Mouse (Mus musculus) embryonic facial prominence, embryonic 12.5 days (tissue): ENCODE data around the gene 4632433K11Rik. TPM values are rescaled to one million over a fixed set of nuclear protein-coding genes. Genes with fewer than 3 reads are reported as not detected.

Experiments
- ATAC-seq: fragments of 200-750 bp; cut with Nextera tagmentation; 2 replicates; pipeline ENCODE4 v1.8.0; 2017; ENCODE audit not compliant: insufficient number of reproducible peaks, insufficient read depth, low FRiP score, low TSS enrichment
- H3K27ac ChIP-seq: fragments of 300-500 bp; sonication (generic); 2 replicates; pipeline ENCODE4 v1.5.1; 2016; ENCODE audit warnings: mild to moderate bottlenecking
- H3K27me3 ChIP-seq: fragments of 300-500 bp; sonication (generic); 2 replicates; pipeline ENCODE4 v1.6.1; 2016; ENCODE audit warnings: mild to moderate bottlenecking, moderate library complexity
- H3K36me3 ChIP-seq: fragments of 300-500 bp; sonication (generic); 2 replicates; pipeline ENCODE4 v1.6.1; 2016; ENCODE audit warnings: mild to moderate bottlenecking
- H3K4me1 ChIP-seq: fragments of 300-500 bp; sonication (generic); 2 replicates; pipeline ENCODE4 v1.6.1; 2016
- H3K4me2 ChIP-seq: fragments of 300-500 bp; sonication (generic); replicated peaks from 2 replicates; pipeline ENCODE4 v1.6.1; 2016; ENCODE audit warnings: mild to moderate bottlenecking, moderate library complexity
- H3K4me3 ChIP-seq: fragments of 300-500 bp; sonication (generic); 2 replicates; pipeline ENCODE4 v1.5.1; 2016; ENCODE audit warnings: mild to moderate bottlenecking
- H3K9ac ChIP-seq: fragments of 300-500 bp; sonication (generic); 2 replicates; pipeline ENCODE4 v1.6.1; 2016; ENCODE audit warnings: mild to moderate bottlenecking, moderate library complexity
- H3K9me3 ChIP-seq: fragments of 300-500 bp; sonication (generic); 2 replicates; pipeline ENCODE4 v1.6.1; 2016; ENCODE audit warnings: mild to moderate bottlenecking, moderate library complexity
- WGBS: fragments of 180-500 bp; shearing (Covaris S2); methylation state at CpG from one replicate; pipeline ENCODE4 v1.1.7; 2016; 5-methylcytosine and 5-hydroxymethylcytosine counted together
- polyA plus RNA-seq: library from polyadenylated mRNA; unstranded; fragments of >200 nt; fragmentation: Nextera tagmentation; extraction: Ambion mirVana; gene quantifications from 2 replicates; pipeline ENCODE4 v1.2.1, GENCODE M21; 2016

The 4632433K11Rik gene
- polyA plus RNA-seq, 1 experiment from 2014 or later = not detected

- Histone ChIP-seq H3K27ac (peak overlapping the region; percentile 98), H3K4me1 (peaks cover 7% of the 10 kb centered on the region), H3K36me3 (peaks cover 37% of the 10 kb centered on the region), H3K9me3 (no peaks in the 10 kb centered on the region), H3K27me3 (no peaks in the 10 kb centered on the region), H3K4me3 (peak overlapping the region; percentile 87), H3K4me2 (peak overlapping the region; percentile 82), H3K9ac (peak overlapping the region; percentile 92)
- no peak for ATAC-seq
- 49% methylated on average over 5 of the region's 5 CpGs for WGBS
Observed at GRCm38 (mm10) chr7:5021197-5021596, 12.7 kb upstream of the 4632433K11Rik start.

- ATAC-seq = no peak
- H3K36me3 ChIP-seq = peaks cover 92% of the 10 kb centered on the region
- H3K9ac ChIP-seq = no peak overlapping the region
- no peak overlapping the region for H3K27ac ChIP-seq
- H3K4me2 ChIP-seq = no peak overlapping the region
- H3K9me3 ChIP-seq = peaks cover 49% of the 10 kb centered on the region
- WGBS = 95% methylated on average over 22 of the region's 22 CpGs
- no peaks in the 10 kb centered on the region for H3K27me3 ChIP-seq
- H3K4me1 ChIP-seq = no peaks in the 10 kb centered on the region
- H3K4me3 ChIP-seq = no peak overlapping the region
Observed at GRCm38 (mm10) chr7:5029543-5029942, 4.4 kb upstream of the 4632433K11Rik start.

GRCm38 (mm10) chr7:5029946-5030345, 4.0 kb upstream of the 4632433K11Rik start:
- Histone ChIP-seq H3K4me1 (no peaks in the 10 kb centered on the region), H3K36me3 (peaks cover 92% of the 10 kb centered on the region), H3K27me3 (no peaks in the 10 kb centered on the region), H3K4me2 (no peak overlapping the region), H3K9me3 (peaks cover 49% of the 10 kb centered on the region), H3K9ac (no peak overlapping the region), H3K4me3 (peak overlapping the region; percentile 5; the same call in 1 of the 2 replicates), H3K27ac (no peak overlapping the region)
- ATAC-seq = no peak
- 92% methylated on average over 21 of the region's 21 CpGs for WGBS

- peak overlapping the region; percentile 5; the same call in 1 of the 2 replicates for H3K4me3 ChIP-seq
- no peaks in the 10 kb centered on the region for H3K27me3 ChIP-seq
- no peak for ATAC-seq
- H3K9ac ChIP-seq = no peak overlapping the region
- H3K4me2 ChIP-seq = no peak overlapping the region
- no peak overlapping the region for H3K27ac ChIP-seq
- H3K9me3 ChIP-seq = peaks cover 54% of the 10 kb centered on the region
- no peaks in the 10 kb centered on the region for H3K4me1 ChIP-seq
- 86% methylated on average over 63 of the region's 63 CpGs for WGBS
- peaks cover 96% of the 10 kb centered on the region for H3K36me3 ChIP-seq
Observed at GRCm38 (mm10) chr7:5030554-5031275, 3.2 kb upstream of the 4632433K11Rik start.

GRCm38 (mm10) chr7:5031496-5031895, 2.4 kb upstream of the 4632433K11Rik start:
- H3K9me3 ChIP-seq = peaks cover 59% of the 10 kb centered on the region

GRCm38 (mm10) chr7:5035628-5036027, 1.7 kb downstream of the 4632433K11Rik start:
- Histone ChIP-seq H3K36me3 (peaks cover 61% of the 10 kb centered on the region), H3K9me3 (peaks cover 38% of the 10 kb centered on the region), H3K9ac (no peak overlapping the region), H3K27me3 (no peaks in the 10 kb centered on the region), H3K27ac (no peak overlapping the region), H3K4me1 (peaks cover 6% of the 10 kb centered on the region; the same call in 1 of the 2 replicates), H3K4me2 (no peak overlapping the region), H3K4me3 (no peak overlapping the region)
- 94% methylated on average over 17 of the region's 17 CpGs for WGBS
- no peak for ATAC-seq

More at GRCm38 (mm10) chr7:5031496-5031895, 2.4 kb upstream of the 4632433K11Rik start:
- Histone ChIP-seq H3K27me3 (no peaks in the 10 kb centered on the region), H3K9ac (no peak overlapping the region), H3K4me1 (no peaks in the 10 kb centered on the region), H3K4me3 (0 out of 2 replicates have a peak overlapping the region, but pooled peaks have one; percentile 6), H3K36me3 (peaks cover 95% of the 10 kb centered on the region), H3K27ac (no peak overlapping the region), H3K4me2 (no peak overlapping the region)
- no peak for ATAC-seq
- 79% methylated on average over 46 of the region's 46 CpGs for WGBS

GRCm38 (mm10) chr7:5036136-5036535, 2.2 kb downstream of the 4632433K11Rik start:
- Histone ChIP-seq H3K27ac (no peak overlapping the region), H3K27me3 (no peaks in the 10 kb centered on the region), H3K4me1 (peaks cover 6% of the 10 kb centered on the region; the same call in 1 of the 2 replicates), H3K4me3 (no peak overlapping the region), H3K9ac (no peak overlapping the region), H3K9me3 (peaks cover 33% of the 10 kb centered on the region), H3K36me3 (peaks cover 56% of the 10 kb centered on the region), H3K4me2 (no peak overlapping the region)
- no peak for ATAC-seq
- WGBS = 92% methylated on average over 9 of the region's 9 CpGs

- no peak overlapping the region for H3K4me3 ChIP-seq
- H3K36me3 ChIP-seq = peaks cover 47% of the 10 kb centered on the region
- H3K4me1 ChIP-seq = peaks cover 6% of the 10 kb centered on the region; the same call in 1 of the 2 replicates
- H3K27ac ChIP-seq = no peak overlapping the region
- H3K9me3 ChIP-seq = peaks cover 24% of the 10 kb centered on the region
- no peak overlapping the region for H3K9ac ChIP-seq
- no peak overlapping the region for H3K4me2 ChIP-seq
- 94% methylated on average over 7 of the region's 7 CpGs for WGBS
- ATAC-seq = no peak
- no peaks in the 10 kb centered on the region for H3K27me3 ChIP-seq
Observed at GRCm38 (mm10) chr7:5037026-5037425, 3.1 kb downstream of the 4632433K11Rik start.

- Histone ChIP-seq H3K27me3 (no peaks in the 10 kb centered on the region), H3K27ac (peak overlapping the region; percentile 95; the same call in 1 of the 2 replicates), H3K36me3 (peaks cover 43% of the 10 kb centered on the region), H3K4me2 (peak overlapping the region; percentile 51), H3K9ac (no peak overlapping the region), H3K4me3 (peak overlapping the region; percentile 61), H3K9me3 (peaks cover 20% of the 10 kb centered on the region), H3K4me1 (peaks cover 6% of the 10 kb centered on the region; the same call in 1 of the 2 replicates)
- no peak for ATAC-seq
- WGBS = 90% methylated on average over 8 of the region's 8 CpGs
Observed at GRCm38 (mm10) chr7:5037467-5037866, 3.5 kb downstream of the 4632433K11Rik start.

GRCm38 (mm10) chr7:5038109-5038732, 4.3 kb downstream of the 4632433K11Rik start, which contains the start of gene Zfp784:
TSS of gene Zfp784 (minus strand) at chr7:5038446.
- H3K9ac ChIP-seq = peak within 1 kb of the TSS; percentile 52
- ATAC-seq = peak; percentile 93
- peaks cover 16% of the 10 kb centered on the region; the same call in 1 of the 2 replicates for H3K9me3 ChIP-seq
- WGBS = under 1% methylated on average over 48 of the region's 48 CpGs
- peak within 1 kb of the TSS; percentile 51 for H3K4me2 ChIP-seq
- H3K4me3 ChIP-seq = peak within 1 kb of the TSS; percentile 61
- no peaks in the 10 kb centered on the region for H3K27me3 ChIP-seq
- H3K36me3 ChIP-seq = peaks cover 35% of the 10 kb centered on the region
- peaks cover 6% of the 10 kb centered on the region; the same call in 1 of the 2 replicates for H3K4me1 ChIP-seq
- peak within 1 kb of the TSS; percentile 95 for H3K27ac ChIP-seq

GRCm38 (mm10) chr7:5038940-5039339, 5.0 kb downstream of the 4632433K11Rik start:
- peaks cover 12% of the 10 kb centered on the region; the same call in 1 of the 2 replicates for H3K9me3 ChIP-seq
- 43% methylated on average over 5 of the region's 5 CpGs for WGBS
- H3K9ac ChIP-seq = peak overlapping the region; percentile 52; the same call in 1 of the 2 replicates
- no peak for ATAC-seq
- H3K4me3 ChIP-seq = peak overlapping the region; percentile 61
- no peaks in the 10 kb centered on the region for H3K27me3 ChIP-seq
- H3K36me3 ChIP-seq = peaks cover 28% of the 10 kb centered on the region
- peak overlapping the region; percentile 95 for H3K27ac ChIP-seq
- H3K4me1 ChIP-seq = peaks cover 6% of the 10 kb centered on the region; the same call in 1 of the 2 replicates
- H3K4me2 ChIP-seq = peak overlapping the region; percentile 51
